Mouse (Mus musculus) CH12.LX (cell line): ENCODE results near the gene Ap1ar. TPM values are rescaled to one million over a fixed set of nuclear protein-coding genes. Genes with fewer than 3 reads are reported as not detected.

Experiments used
- DNase-seq: peaks from one replicate; pipeline ENCODE4 v3.0.0-alpha.2; 2013; ENCODE audit errors: extremely low read depth
- H3K27ac ChIP-seq: 2 replicates; pipeline ENCODE4 v1.5.1; 2012; ENCODE audit warnings: low read depth, mild to moderate bottlenecking, control low read depth, moderate library complexity; ENCODE audit not compliant: insufficient read depth
- H3K27me3 ChIP-seq: replicated peaks from 2 replicates; pipeline ENCODE3; 2012; ENCODE audit warnings: inconsistent platforms
- H3K36me3 ChIP-seq, 2 experiments: replicated peaks in 1 of 2; 2 replicates each; pipeline versions ENCODE3 to v1.6.1; 2012; ENCODE audit warnings: inconsistent platforms in 1 of 2, low read length in 1 of 2, mild to moderate bottlenecking in 1 of 2, mixed read lengths in 1 of 2, moderate library complexity in 1 of 2; ENCODE audit not compliant: control insufficient read depth in 1 of 2, insufficient read depth in 1 of 2
- H3K4me1 ChIP-seq, 2 experiments: 2 replicates each; pipeline ENCODE4 v1.6.1; 2012; ENCODE audit warnings: inconsistent platforms in 1 of 2, moderate library complexity in 1 of 2; ENCODE audit not compliant: insufficient read depth in 2 of 2, control insufficient read depth in 1 of 2
- H3K4me2 ChIP-seq: 2 replicates; pipeline ENCODE4 v1.6.1; 2012; ENCODE audit warnings: low read depth, mild to moderate bottlenecking, control low read depth; ENCODE audit not compliant: poor library complexity, insufficient read depth, severe bottlenecking
- H3K4me3 ChIP-seq, 3 experiments: fragments of 150-350 bp in 1 of 3; sonication (generic) in 1 of 3; replicated peaks in 1 of 3; 2 replicates each; pipeline versions ENCODE3 to v1.5.1; 2011 to 2012; ENCODE audit warnings: low read depth in 2 of 3, low read length in 2 of 3, mild to moderate bottlenecking in 2 of 3, moderate library complexity in 2 of 3, control low read depth in 1 of 3, improper control_type of control experiment in 1 of 3, inconsistent platforms in 1 of 3, mixed read lengths in 1 of 3; ENCODE audit not compliant: poor library complexity in 1 of 3
- H3K79me2 ChIP-seq: replicated peaks from 2 replicates; pipeline ENCODE4 v1.6.1; 2012; ENCODE audit warnings: mild to moderate bottlenecking, moderate library complexity; ENCODE audit not compliant: control insufficient read depth, poor library complexity, insufficient read depth, severe bottlenecking; ENCODE audit errors: extremely low read depth
- H3K9ac ChIP-seq: 2 replicates; pipeline ENCODE4 v1.6.1; 2012; ENCODE audit warnings: low read depth, mild to moderate bottlenecking, control low read depth, moderate library complexity; ENCODE audit not compliant: insufficient read depth
- H3K9me3 ChIP-seq: replicated peaks from 2 replicates; pipeline ENCODE3; 2012; ENCODE audit warnings: low read length, inconsistent platforms, mixed read lengths
- BHLHE40 ChIP-seq: IDR thresholded peaks from 2 replicates; pipeline ENCODE4 v1.6.1; 2011; ENCODE audit warnings: mild to moderate bottlenecking, low read depth, low read length, improper control_type of control experiment
- CHD1 ChIP-seq: IDR thresholded peaks from 2 replicates; pipeline ENCODE4 v1.6.1; 2012; ENCODE audit warnings: low read depth, low read length, improper control_type of control experiment, inconsistent platforms
- CTCF ChIP-seq, 2 experiments: IDR thresholded peaks in 1 of 2; conservative IDR thresholded peaks in 1 of 2; 2 replicates each; pipeline ENCODE4 v1.5.1; 2011 to 2012; ENCODE audit warnings: low read depth in 2 of 2, low read length in 2 of 2, improper control_type of control experiment in 1 of 2, inconsistent platforms in 1 of 2, mild to moderate bottlenecking in 1 of 2, moderate library complexity in 1 of 2
- E2F4 ChIP-seq: IDR thresholded peaks from 2 replicates; pipeline ENCODE4 v1.6.1; 2011; ENCODE audit warnings: low read depth, low read length, improper control_type of control experiment; ENCODE audit not compliant: insufficient replicate concordance
- EP300 ChIP-seq: IDR thresholded peaks from 2 replicates; pipeline ENCODE4 v1.6.1; 2011; ENCODE audit warnings: low read length, improper control_type of control experiment
- ETS1 ChIP-seq: conservative IDR thresholded peaks from 2 replicates; pipeline ENCODE4 v1.6.1; 2012; ENCODE audit warnings: low read depth, mild to moderate bottlenecking, inconsistent platforms, low read length, improper control_type of control experiment, moderate library complexity
- HCFC1 ChIP-seq: IDR thresholded peaks from 2 replicates; pipeline ENCODE4 v1.6.1; 2012; ENCODE audit warnings: low read depth, mild to moderate bottlenecking, inconsistent platforms, low read length, improper control_type of control experiment
- IRF4 ChIP-seq: IDR thresholded peaks from 2 replicates; pipeline ENCODE4 v1.6.1; 2014; ENCODE audit warnings: low read depth, mild to moderate bottlenecking, inconsistent platforms, low read length, improper control_type of control experiment
- JUND ChIP-seq: conservative IDR thresholded peaks from 2 replicates; pipeline ENCODE4 v1.6.1; 2011; ENCODE audit warnings: low read depth, low read length, improper control_type of control experiment
- KAT2A ChIP-seq: IDR thresholded peaks from 2 replicates; pipeline ENCODE4 v1.6.1; 2012; ENCODE audit warnings: low read length, improper control_type of control experiment, inconsistent platforms; ENCODE audit not compliant: insufficient replicate concordance
- MAFK ChIP-seq: IDR thresholded peaks from 2 replicates; pipeline ENCODE4 v1.6.1; 2011; ENCODE audit warnings: low read length, improper control_type of control experiment; ENCODE audit not compliant: insufficient replicate concordance
- MAX ChIP-seq: IDR thresholded peaks from 2 replicates; pipeline ENCODE4 v1.6.1; 2011; ENCODE audit warnings: low read length, improper control_type of control experiment
- MEF2A ChIP-seq: IDR thresholded peaks from 2 replicates; pipeline ENCODE4 v1.6.1; 2014; ENCODE audit warnings: low read depth, mild to moderate bottlenecking, inconsistent platforms, low read length, improper control_type of control experiment, borderline replicate concordance
- MXI1 ChIP-seq: IDR thresholded peaks from 2 replicates; pipeline ENCODE4 v1.6.1; 2011; ENCODE audit warnings: mild to moderate bottlenecking, low read depth, low read length, improper control_type of control experiment
- NELFE ChIP-seq: IDR thresholded peaks from 2 replicates; pipeline ENCODE4 v1.6.1; 2011; ENCODE audit warnings: low read depth, low read length, improper control_type of control experiment
- POLR2A ChIP-seq: IDR thresholded peaks from 2 replicates; pipeline ENCODE4 v1.6.1; 2011; ENCODE audit warnings: low read depth, mild to moderate bottlenecking, improper control_type of control experiment, low read length
- POLR2AphosphoS2 ChIP-seq: IDR thresholded peaks from 2 replicates; pipeline ENCODE4 v1.6.1; 2011; ENCODE audit warnings: low read depth, low read length, improper control_type of control experiment
- RAD21 ChIP-seq: IDR thresholded peaks from 2 replicates; pipeline ENCODE4 v1.6.1; 2011; ENCODE audit warnings: low read depth, mild to moderate bottlenecking, low read length, improper control_type of control experiment, moderate library complexity
- SMC3 ChIP-seq: IDR thresholded peaks from 2 replicates; pipeline ENCODE4 v1.6.1; 2011; ENCODE audit warnings: low read depth, low read length, improper control_type of control experiment
- TBP ChIP-seq: conservative IDR thresholded peaks from 2 replicates; pipeline ENCODE4 v1.6.1; 2011; ENCODE audit warnings: low read depth, low read length, improper control_type of control experiment
- USF1 ChIP-seq: IDR thresholded peaks from 2 replicates; pipeline ENCODE4 v1.6.1; 2014; ENCODE audit warnings: low read depth, mild to moderate bottlenecking, inconsistent platforms, low read length, improper control_type of control experiment
- USF2 ChIP-seq: conservative IDR thresholded peaks from 2 replicates; pipeline ENCODE4 v1.6.1; 2011; ENCODE audit warnings: low read depth, low read length, improper control_type of control experiment
- ZC3H11A ChIP-seq: IDR thresholded peaks from 2 replicates; pipeline ENCODE4 v1.6.1; 2012; ENCODE audit warnings: low read depth, mild to moderate bottlenecking, inconsistent platforms, low read length, improper control_type of control experiment
- ZKSCAN1 ChIP-seq: IDR thresholded peaks from 2 replicates; pipeline ENCODE4 v1.6.1; 2012; ENCODE audit warnings: low read depth, inconsistent platforms, low read length, improper control_type of control experiment, borderline replicate concordance
- dilution Hi-C: fragments of 300-500 bp; cut with MboI; formaldehyde crosslinking; loops from 2 replicates; pipeline ENCODE4 v1.14.3; 2020; ENCODE audit warnings: low sequenced_read_pairs; ENCODE audit not compliant: extremely low pct_unique_long_range_greater_than_20kb, extremely low pct_ligation_motif_present
- in situ Hi-C: fragments of 300-500 bp; cut with MboI; formaldehyde crosslinking; loops from 3 replicates; pipeline ENCODE4 v1.14.3; 2019; ENCODE audit warnings: low sequenced_read_pairs, low pct_ligation_motif_present, low pct_unique_long_range_greater_than_20kb, mixed read lengths
- polyA plus RNA-seq: library from polyadenylated mRNA; unstranded; fragments of >175 nt; gene quantifications from 2 replicates; pipeline ENCODE4 v1.2.1, GENCODE M21; 2012; ENCODE audit warnings: low read depth; ENCODE audit not compliant: insufficient read length
- total RNA-seq, 2 experiments: library from RNA; depleted of rRNA; stranded (reverse); fragments of 300-350 nt in 1 of 2; fragments of >200 nt in 1 of 2; gene quantifications; 2 replicates each; pipeline ENCODE4 v1.2.3; 2012 to 2014

Ap1ar gene
- total and polyA plus RNA-seq, 3 experiments = 45.8 to 64.4 (median 51.2) TPM

GRCm38 (mm10) chr3:127861340-127861739, 24.0 kb upstream of the Ap1ar start:
- H3K27ac ChIP-seq = no peak overlapping the region
- in situ Hi-C loops (no loop called here), dilution Hi-C loops (no loop called here)
- H3K79me2 ChIP-seq = no peaks in the 10 kb centered on the region
- H3K9ac ChIP-seq = no peak overlapping the region
- no peak for DNase-seq
- peak overlapping the region; percentile 13; the same call in 1 of the 2 replicates for H3K4me2 ChIP-seq
- no peaks in the 10 kb centered on the region for H3K27me3 ChIP-seq
- peaks cover 4% of the 10 kb centered on the region for H3K9me3 ChIP-seq
- peaks cover 4 to 7% of the 10 kb centered on the region in 2 experiments; a peak in 3 of 4 replicates for H3K4me1 ChIP-seq
- H3K4me3 ChIP-seq = no peak overlapping the region
- TF ChIP-seq JUND (no peak), POLR2AphosphoS2 (no peak), CHD1 (no peak), MAX (no peak), USF2 (no peak), ZKSCAN1 (no peak), MEF2A (no peak), MXI1 (no peak), ETS1 (no peak), POLR2A (no peak), USF1 (no peak), RAD21 (no peak), IRF4 (no peak), SMC3 (no peak), HCFC1 (no peak), EP300 (no peak), BHLHE40 (no peak), TBP (no peak), E2F4 (no peak), NELFE (no peak)
- no peaks in the 10 kb centered on the region for H3K36me3 ChIP-seq

GRCm38 (mm10) chr3:127853431-127854206, 16.3 kb upstream of the Ap1ar start:
- Histone ChIP-seq H3K4me3 (no peak overlapping the region), H3K27me3 (no peaks in the 10 kb centered on the region), H3K9ac (no peak overlapping the region), H3K79me2 (no peaks in the 10 kb centered on the region), H3K4me1 (peaks cover 0 to 2% of the 10 kb centered on the region in 2 experiments; a peak in 1 of 4 replicates), H3K36me3 (no peaks in the 10 kb centered on the region), H3K4me2 (no peak overlapping the region), H3K27ac (no peak overlapping the region), H3K9me3 (no peaks in the 10 kb centered on the region)
- in situ Hi-C loops = loop anchor here (5.0 kb wide), 1 partner anchor 94 kb away; no protein-coding TSS in a partner anchor
- peak; percentile 63 for DNase-seq
- dilution Hi-C loops = no loop called here
- TF ChIP-seq JUND = no peak
- TF ChIP-seq RAD21 = peak; percentile 92
- TF ChIP-seq BHLHE40 = no peak
- no peak for TF ChIP-seq KAT2A
- TF ChIP-seq ZC3H11A = peak; percentile 72
- TF ChIP-seq SMC3 = peak; percentile 97
- no peak for TF ChIP-seq MAFK
- TF ChIP-seq CTCF (conservative IDR thresholded peaks at IDR 0.05 in 1 of 2, IDR thresholded peaks at IDR 0.05 in 1 of 2; ENCODE audit: low read depth in 2 of 2, low read length in 2 of 2) = peak; percentile 61 to 92; a peak in 3 of 4 replicates
- no peak for TF ChIP-seq MEF2A
- TF ChIP-seq TBP = no peak
